19 mouse cellular contexts compared by ENCODE assay signal in genomic region chr15:63989651-63990050, GRCm38 (mm10).
DNase-seq lines count a peak whose midpoint lies in the region; ATAC-seq and TF ChIP-seq lines count a peak whose summit lies in the region.
"Had no signal": no experiment of that assay in that cellular context is flagged by ENCODE, and none has a peak within 500 bp of the region (broad histone marks: within the 10 kb centered on the region; RNA-seq: fewer than 3 reads in every experiment).

No protein-coding gene starts in this region.

- H3K4me2 ChIP-seq in liver, postnatal 0 days (ENCODE audit: low read depth, low read length), result no peak overlapping the region
- H3K4me2 ChIP-seq in liver, embryonic 11.5 days, result no peak overlapping the region
- H3K4me2 ChIP-seq: embryonic facial prominence, embryonic 12.5 days; forebrain, embryonic 15.5 days; heart, embryonic 15.5 days; hindbrain, embryonic 13.5 days had no signal

- peak overlapping the region; percentile 58; the same call in 1 of the 2 replicates for H3K27ac ChIP-seq in liver, postnatal 0 days (ENCODE audit: low read depth)
- H3K27ac ChIP-seq in liver, embryonic 11.5 days (ENCODE audit: low read depth, low read length), result no peak overlapping the region
- H3K27ac ChIP-seq: embryonic facial prominence, embryonic 12.5 days; forebrain, embryonic 15.5 days; hindbrain, embryonic 13.5 days; hindbrain, postnatal 0 days had no signal

- 42% methylated on average over 2 of the region's 2 CpGs for WGBS in liver, postnatal 0 days (ENCODE audit: insufficient replicate concordance)
- WGBS in liver, embryonic 11.5 days, result 84% methylated on average over 2 of the region's 2 CpGs

- TF ChIP-seq CTCF in liver, postnatal 0 days (IDR thresholded peaks at IDR 0.05; ENCODE audit: low read depth), result no peak

- no peaks in the 10 kb centered on the region for H3K9me3 ChIP-seq in liver, postnatal 0 days (ENCODE audit: low read length)
- no peaks in the 10 kb centered on the region for H3K9me3 ChIP-seq in liver, embryonic 11.5 days (ENCODE audit: control insufficient read depth, low read length)
- H3K9me3 ChIP-seq: embryonic facial prominence, embryonic 12.5 days; forebrain, embryonic 15.5 days; heart, embryonic 15.5 days; hindbrain, embryonic 13.5 days had no signal

- H3K4me3 ChIP-seq in liver, postnatal 0 days (ENCODE audit: low read depth, low read length), result no peak overlapping the region
- no peak overlapping the region for H3K4me3 ChIP-seq in liver, embryonic 11.5 days (ENCODE audit: low read depth, low read length)
- H3K4me3 ChIP-seq: embryonic facial prominence, embryonic 12.5 days; forebrain, embryonic 15.5 days; heart, embryonic 15.5 days; hindbrain, embryonic 13.5 days had no signal

- no peaks in the 10 kb centered on the region for H3K36me3 ChIP-seq in liver, postnatal 0 days (replicated peaks; ENCODE audit: insufficient read depth, low read length)
- no peaks in the 10 kb centered on the region for H3K36me3 ChIP-seq in liver, embryonic 11.5 days (ENCODE audit: control insufficient read depth, insufficient read depth, low read length)
- H3K36me3 ChIP-seq: embryonic facial prominence, embryonic 12.5 days; forebrain, embryonic 15.5 days; heart, embryonic 15.5 days; hindbrain, embryonic 13.5 days had no signal

- H3K27me3 ChIP-seq in liver, postnatal 0 days (ENCODE audit: insufficient read depth, low read length), result no peaks in the 10 kb centered on the region
- H3K27me3 ChIP-seq in liver, embryonic 11.5 days (replicated peaks; ENCODE audit: control insufficient read depth, insufficient read depth, low read length), result no peaks in the 10 kb centered on the region
- H3K27me3 ChIP-seq: CH12.LX; embryonic facial prominence, embryonic 12.5 days; forebrain, embryonic 15.5 days; heart, embryonic 15.5 days; hindbrain, embryonic 13.5 days had no signal

- DNase-seq in liver, postnatal 0 days, result no peak
- no peak for DNase-seq in liver, embryonic 11.5 days (ENCODE audit: low spot score)
- DNase-seq in right cerebral cortex, postnatal 14 days, result no peak
- DNase-seq in frontal cortex, postnatal 10 days (ENCODE audit: low spot score in 2 of 2), result no peak
- DNase-seq in kidney, postnatal 4 days, result no peak
- DNase-seq: adrenal gland, postnatal 14 days; cerebellum, adult 11-12 months; cerebellum, adult 9-10 months; gastrocnemius, postnatal 14 days; heart, postnatal 14 days had no signal

- no peak for TF ChIP-seq EP300 in liver, postnatal 0 days (IDR thresholded peaks at IDR 0.05; ENCODE audit: low read depth)

- no peaks in the 10 kb centered on the region; the same call in 1 of the 2 replicates for H3K4me1 ChIP-seq in liver, postnatal 0 days (ENCODE audit: insufficient read depth)
- H3K4me1 ChIP-seq in liver, embryonic 11.5 days (replicated peaks; ENCODE audit: control insufficient read depth, insufficient read depth, low read length), result no peaks in the 10 kb centered on the region
- H3K4me1 ChIP-seq: embryonic facial prominence, embryonic 12.5 days; forebrain, embryonic 15.5 days had no signal

- ATAC-seq in liver, postnatal 0 days, result peak; percentile 85
- no peak for ATAC-seq in liver, embryonic 11.5 days (replicated peaks; ENCODE audit: low FRiP score)
- peak; percentile 77 for ATAC-seq in CD4-positive, CD25-positive, alpha-beta regulatory T cell, adult 4 months
- ATAC-seq in activated CD4-positive, CD25-positive, alpha-beta regulatory T cell, adult 4 months, result peak; percentile 57
- ATAC-seq: forebrain, embryonic 15.5 days; hindbrain, postnatal 0 days; intestine, embryonic 16.5 days had no signal

- no peak overlapping the region for H3K9ac ChIP-seq in liver, postnatal 0 days (replicated peaks)
- no peak overlapping the region for H3K9ac ChIP-seq in liver, embryonic 11.5 days (ENCODE audit: low read depth, low read length)
- H3K9ac ChIP-seq: embryonic facial prominence, embryonic 12.5 days; forebrain, embryonic 15.5 days; heart, embryonic 15.5 days; hindbrain, embryonic 13.5 days had no signal
